Mouse (Mus musculus): ENCODE data around the gene Pde7b.

DNA sequence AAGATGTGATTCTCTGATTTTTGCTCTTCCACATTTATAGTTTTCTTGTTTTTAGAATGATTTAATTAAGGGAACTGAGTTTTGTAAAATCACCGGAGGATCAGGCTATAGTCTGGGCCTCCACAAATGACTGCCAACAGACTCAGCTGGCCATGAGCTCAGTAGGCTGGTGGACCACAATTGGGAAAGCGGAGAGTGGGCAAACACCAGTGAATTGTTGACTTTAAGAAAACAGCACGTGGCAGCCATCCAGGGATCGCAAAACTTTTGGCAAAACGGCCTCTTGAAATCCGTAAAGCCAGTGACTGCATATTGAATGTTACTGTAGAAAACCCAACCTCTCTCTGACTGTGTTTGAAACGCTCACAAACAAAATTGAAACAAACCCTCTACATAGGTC is 94.8 kb downstream of the Pde7b start:
- TF ChIP-seq CTCF (IDR thresholded peaks at IDR 0.05; ENCODE audit: borderline replicate concordance, extremely low read depth, insufficient read depth, insufficient read length) (no peak), POLR2A (IDR thresholded peaks at IDR 0.05; ENCODE audit: borderline replicate concordance, extremely low read depth, insufficient read depth, insufficient read length, poor library complexity, severe bottlenecking) (no peak)

Measured in brain, embryonic 14.5 days (tissue).